Mouse (Mus musculus) G1E (cell line): ENCODE measurements around the gene Mgam.

ENCODE experiments used
- CTCF ChIP-seq: IDR thresholded peaks from 2 replicates; pipeline ENCODE4 v1.5.1; 2012; ENCODE audit warnings: low read depth, low read length, inconsistent platforms, mixed read lengths
- GATA1 ChIP-seq: IDR thresholded peaks from 2 replicates; pipeline ENCODE4 v1.6.1; 2012; ENCODE audit warnings: borderline replicate concordance, low read length, inconsistent platforms, mixed read lengths
- GATA2 ChIP-seq: IDR thresholded peaks from 2 replicates; pipeline ENCODE4 v1.6.1; 2012; ENCODE audit warnings: low read depth, low read length, inconsistent platforms, borderline replicate concordance
- POLR2AphosphoS5 ChIP-seq: IDR thresholded peaks from 2 replicates; pipeline ENCODE4 v1.6.1; 2012; ENCODE audit warnings: low read depth, low read length, inconsistent platforms; ENCODE audit not compliant: insufficient replicate concordance
- TAL1 ChIP-seq: conservative IDR thresholded peaks from 2 replicates; pipeline ENCODE4 v1.6.1; 2012; ENCODE audit warnings: low read depth, low read length, inconsistent platforms, mixed read lengths

DNA sequence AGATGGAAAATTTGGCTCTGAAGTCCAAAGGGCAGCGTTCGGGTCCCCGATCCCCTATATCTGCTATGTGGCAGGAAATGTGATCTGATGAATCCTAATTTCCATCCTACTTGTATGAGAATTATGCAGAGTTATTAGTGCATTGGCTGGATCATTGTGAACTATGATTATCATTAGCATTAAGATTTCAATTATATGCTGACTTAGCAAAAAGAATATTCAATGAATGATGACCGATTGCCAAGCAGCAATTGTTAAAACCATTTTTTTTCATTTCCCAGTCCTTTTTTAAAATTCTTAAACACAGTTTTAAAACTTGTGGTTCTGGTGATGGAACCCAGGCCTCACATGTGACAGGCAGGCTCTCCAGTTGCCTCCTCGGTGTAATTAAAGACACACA is 9.1 kb downstream of the Mgam start:
- TF ChIP-seq POLR2AphosphoS5: no peak
- no peak for TF ChIP-seq CTCF
- TF ChIP-seq TAL1: no peak
- no peak for TF ChIP-seq GATA1
- TF ChIP-seq GATA2: no peak
